Comparison of ENCODE assay signal across 12 mouse cellular contexts in the genomic region with DNA sequence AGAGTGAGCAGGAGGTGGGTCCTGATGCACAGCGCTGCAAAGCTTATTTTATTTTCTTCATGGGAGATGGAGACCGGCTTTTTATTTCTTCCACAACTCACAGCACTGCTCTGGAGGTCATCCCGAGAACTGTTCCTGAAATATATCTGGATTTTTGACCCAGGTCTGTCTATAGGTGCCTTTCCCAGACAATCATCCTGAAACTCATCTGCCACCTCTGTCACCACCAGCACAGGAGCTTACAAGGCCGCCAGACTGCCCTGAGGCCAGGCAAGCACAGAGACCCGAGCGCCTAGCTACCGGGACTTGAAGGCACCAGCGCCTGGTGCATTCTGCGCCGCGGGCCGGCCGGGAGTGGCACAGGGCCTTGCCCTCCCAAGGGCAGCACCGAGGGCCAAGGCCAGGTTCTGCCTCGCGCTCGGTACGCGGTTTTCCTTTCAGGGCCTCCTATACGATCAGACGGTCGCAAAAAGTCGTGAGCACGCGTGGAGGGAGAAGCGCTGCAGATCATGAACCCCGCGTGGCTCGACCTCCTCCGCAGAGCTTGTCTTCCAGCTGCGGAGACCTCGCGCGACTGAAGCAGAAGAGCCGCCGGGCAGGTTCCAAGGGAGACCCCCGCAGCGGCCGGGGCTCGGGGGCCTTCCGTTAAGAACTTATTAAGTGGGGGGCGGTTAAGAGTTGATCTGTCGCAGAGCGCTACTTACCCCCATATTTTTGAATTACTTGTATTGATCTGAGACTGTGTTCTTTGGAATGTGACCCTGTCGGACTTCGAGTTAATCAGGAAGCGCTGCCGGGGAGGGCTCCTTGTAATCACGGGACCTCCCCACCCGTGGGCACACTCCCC. TPM values are rescaled to one million over a fixed set of nuclear protein-coding genes. Genes with fewer than 3 reads are reported as not detected.
DNase-seq lines count a peak whose midpoint lies in the region; ATAC-seq lines count a peak whose summit lies in the region.
"Had no signal": no experiment of that assay in that cellular context is flagged by ENCODE, and none has a peak within 500 bp of the region (broad histone marks: within the 10 kb centered on the region; RNA-seq: fewer than 3 reads in every experiment).

No protein-coding gene starts in this region.

- H3K4me1 ChIP-seq in heart, embryonic 12.5 days (replicated peaks), result peaks cover 7% of the 10 kb centered on the region
- H3K4me1 ChIP-seq in hindbrain, embryonic 16.5 days (ENCODE audit: control insufficient read depth, insufficient read depth, low read depth, low read length), result peaks cover 7% of the 10 kb centered on the region
- H3K4me1 ChIP-seq in neural tube, embryonic 14.5 days (ENCODE audit: control insufficient read depth, insufficient read depth, low read length), result no peaks in the 10 kb centered on the region
- H3K4me1 ChIP-seq in kidney, embryonic 16.5 days (ENCODE audit: insufficient read depth, low read length), result no peaks in the 10 kb centered on the region

- no peak overlapping the region for H3K9ac ChIP-seq in heart, embryonic 12.5 days
- H3K9ac ChIP-seq in hindbrain, embryonic 16.5 days (ENCODE audit: low read depth, low read length), result no peak overlapping the region
- no peak overlapping the region for H3K9ac ChIP-seq in neural tube, embryonic 14.5 days (replicated peaks; ENCODE audit: low read depth, low read length)
- H3K9ac ChIP-seq in kidney, embryonic 16.5 days (replicated peaks; ENCODE audit: low read length), result no peak overlapping the region
- H3K9ac ChIP-seq: lung, embryonic 14.5 days had no signal

- H3K4me3 ChIP-seq in heart, embryonic 12.5 days, result 0 out of 2 replicates have a peak overlapping the region, but pooled peaks have one; percentile 1
- H3K4me3 ChIP-seq in hindbrain, embryonic 16.5 days (ENCODE audit: low read length), result peak overlapping the region; percentile 9; the same call in 1 of the 2 replicates
- no peak overlapping the region for H3K4me3 ChIP-seq in neural tube, embryonic 14.5 days (ENCODE audit: low read depth, low read length)
- H3K4me3 ChIP-seq in kidney, embryonic 16.5 days (ENCODE audit: low read length), result no peak overlapping the region

- H3K9me3 ChIP-seq in heart, embryonic 12.5 days (replicated peaks), result no peaks in the 10 kb centered on the region
- no peaks in the 10 kb centered on the region for H3K9me3 ChIP-seq in hindbrain, embryonic 16.5 days (ENCODE audit: control insufficient read depth, low read length)
- H3K9me3 ChIP-seq in neural tube, embryonic 14.5 days (ENCODE audit: control insufficient read depth, low read length), result no peaks in the 10 kb centered on the region
- H3K9me3 ChIP-seq in kidney, embryonic 16.5 days (ENCODE audit: low read length), result no peaks in the 10 kb centered on the region

- H3K27ac ChIP-seq in heart, embryonic 12.5 days (ENCODE audit: poor library complexity, severe bottlenecking), result no peak overlapping the region
- no peak overlapping the region for H3K27ac ChIP-seq in hindbrain, embryonic 16.5 days (ENCODE audit: low read depth, low read length)
- no peak overlapping the region for H3K27ac ChIP-seq in neural tube, embryonic 14.5 days (ENCODE audit: low read depth, low read length)
- H3K27ac ChIP-seq in kidney, embryonic 16.5 days (ENCODE audit: low read length), result no peak overlapping the region

- WGBS in heart, embryonic 12.5 days, result 5% methylated on average over 50 of the region's 50 CpGs
- 4% methylated on average over 50 of the region's 50 CpGs for WGBS in hindbrain, embryonic 16.5 days
- WGBS in neural tube, embryonic 14.5 days, result 3% methylated on average over 50 of the region's 50 CpGs
- 3% methylated on average over 50 of the region's 50 CpGs for WGBS in kidney, embryonic 16.5 days

- peak overlapping the region; percentile 9; the same call in 1 of the 2 replicates for H3K4me2 ChIP-seq in heart, embryonic 12.5 days
- peak overlapping the region; percentile 20 for H3K4me2 ChIP-seq in hindbrain, embryonic 16.5 days (ENCODE audit: low read length)
- peak overlapping the region; percentile 9 for H3K4me2 ChIP-seq in neural tube, embryonic 14.5 days (ENCODE audit: low read depth, low read length)
- no peak overlapping the region for H3K4me2 ChIP-seq in kidney, embryonic 16.5 days (replicated peaks; ENCODE audit: low read depth, low read length)
- H3K4me2 ChIP-seq: lung, embryonic 14.5 days had no signal

- peaks cover 90% of the 10 kb centered on the region for H3K27me3 ChIP-seq in heart, embryonic 12.5 days (replicated peaks)
- peaks cover 68% of the 10 kb centered on the region for H3K27me3 ChIP-seq in hindbrain, embryonic 16.5 days (replicated peaks; ENCODE audit: control insufficient read depth, insufficient read depth, low read length)
- H3K27me3 ChIP-seq in neural tube, embryonic 14.5 days (ENCODE audit: control insufficient read depth, insufficient read depth, low read length), result peaks cover 46% of the 10 kb centered on the region
- H3K27me3 ChIP-seq in kidney, embryonic 16.5 days (ENCODE audit: insufficient read depth, low read length), result peaks cover 94% of the 10 kb centered on the region

- no peak for DNase-seq in heart, adult 18-20 months
- peak; percentile 61 to 62 for DNase-seq in cerebellum, postnatal 25 days
- DNase-seq in Muller cell, postnatal 12 days (ENCODE audit: inconsistent ontology term), result no peak
- no peak for DNase-seq in gastrocnemius, postnatal 10 days
- DNase-seq: right cerebral cortex, postnatal 25 days had no signal

- no peaks in the 10 kb centered on the region for H3K36me3 ChIP-seq in heart, embryonic 12.5 days
- H3K36me3 ChIP-seq in hindbrain, embryonic 16.5 days (ENCODE audit: control insufficient read depth, insufficient read depth, low read length), result no peaks in the 10 kb centered on the region
- no peaks in the 10 kb centered on the region for H3K36me3 ChIP-seq in neural tube, embryonic 14.5 days (ENCODE audit: control insufficient read depth, insufficient read depth, low read length)
- H3K36me3 ChIP-seq in kidney, embryonic 16.5 days (ENCODE audit: insufficient read depth, low read length), result no peaks in the 10 kb centered on the region

- no peak for ATAC-seq in heart, embryonic 12.5 days (ENCODE audit: insufficient number of reproducible peaks, low FRiP score)
- ATAC-seq in hindbrain, embryonic 16.5 days, result no peak
- no peak; the same call in 1 of the 2 replicates for ATAC-seq in neural tube, embryonic 14.5 days (ENCODE audit: low read depth)
- ATAC-seq in kidney, embryonic 16.5 days (ENCODE audit: low FRiP score, low TSS enrichment), result no peak

RNA-seq across cellular contexts. Expression of a gene that starts 9.8 kb away (rescaled TPM):
- polyA plus RNA-seq in heart, embryonic 12.5 days (2016; fragmentation: Nextera tagmentation; extraction: Ambion mirVana), result not detected in 2 replicates
- total RNA-seq in heart, adult 18-20 months (2021), result not detected
- 1.0 and 1.2 TPM in 2 replicates for polyA plus RNA-seq in hindbrain, embryonic 16.5 days (2015; fragmentation: Nextera tagmentation; extraction: Ambion mirVana)
- polyA plus RNA-seq in neural tube, embryonic 14.5 days (2014; fragmentation: Nextera tagmentation; extraction: Ambion mirVana), result 2.6 and 2.7 TPM in 2 replicates
- not detected in 2 replicates for polyA plus RNA-seq in kidney, embryonic 16.5 days (2015; fragmentation: Nextera tagmentation; extraction: Ambion mirVana)
- total RNA-seq in gastrocnemius, postnatal 10 days (2021), result not detected
- polyA plus RNA-seq: heart, embryonic 14.5 days; kidney, embryonic 14.5 days; lung, embryonic 14.5 days had no signal

Comparison
In these comparisons a context has a peak if more than half of its experiments do, and no peak if none do; other contexts are left out.
1. H3K4me3 ChIP-seq: peak in heart, embryonic 12.5 days (single experiment) and hindbrain, embryonic 16.5 days (single experiment); none in neural tube, embryonic 14.5 days (single experiment) and kidney, embryonic 16.5 days (single experiment).
2. DNase-seq: peak in cerebellum, postnatal 25 days (2 of 2); none in heart, adult 18-20 months (0 of 2), Muller cell, postnatal 12 days (single experiment) and gastrocnemius, postnatal 10 days (single experiment).